8 mouse cellular contexts compared by ENCODE assay signal in the genomic region with DNA sequence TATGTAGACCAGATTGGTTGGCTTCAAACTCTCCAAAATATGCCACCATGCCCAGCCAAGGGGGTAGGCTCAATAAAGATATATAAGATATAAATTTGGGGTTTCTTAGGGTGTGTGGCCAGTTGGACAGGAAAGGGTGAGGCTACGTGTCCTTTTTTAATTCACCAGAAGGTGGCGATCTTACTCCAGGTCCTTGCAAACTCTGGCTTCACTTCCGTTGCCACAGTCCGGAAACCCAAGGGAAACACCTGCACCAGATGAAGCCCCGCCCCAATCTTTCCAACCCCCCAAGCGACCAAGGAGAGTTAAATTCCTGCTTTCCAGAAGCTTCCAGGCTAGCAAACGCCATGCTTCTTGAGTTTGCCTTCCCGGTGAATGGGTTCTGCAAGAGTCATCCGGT. TPM values are rescaled to one million over a fixed set of nuclear protein-coding genes. Genes with fewer than 3 reads are reported as not detected.
DNase-seq lines count a peak whose midpoint lies in the region; ATAC-seq and TF ChIP-seq lines count a peak whose summit lies in the region.

No protein-coding gene starts in this region.

- no peaks in the 10 kb centered on the region for H3K9me3 ChIP-seq in embryonic facial prominence, embryonic 14.5 days (ENCODE audit: control insufficient read depth, low read length)
- 0 out of 2 replicates have a peak, but pooled peaks cover 3% of the 10 kb centered on the region for H3K9me3 ChIP-seq in heart, embryonic 12.5 days (replicated peaks)
- H3K9me3 ChIP-seq in liver, embryonic 14.5 days (ENCODE audit: control insufficient read depth, low read length) = no peaks in the 10 kb centered on the region

- H3K4me1 ChIP-seq in embryonic facial prominence, embryonic 14.5 days (ENCODE audit: control insufficient read depth, insufficient read depth, low read length) = no peaks in the 10 kb centered on the region
- H3K4me1 ChIP-seq in heart, embryonic 12.5 days (replicated peaks) = peaks cover 35% of the 10 kb centered on the region
- peaks cover 7 to 25% of the 10 kb centered on the region in 2 experiments for H3K4me1 ChIP-seq in liver, embryonic 14.5 days (replicated peaks; ENCODE audit: control insufficient read depth in 2 of 2, insufficient read depth in 2 of 2, low read length in 1 of 2)

- no peaks in the 10 kb centered on the region for H3K36me3 ChIP-seq in C2C12 (ENCODE audit: control insufficient read depth, insufficient read depth)
- H3K36me3 ChIP-seq in embryonic facial prominence, embryonic 14.5 days (ENCODE audit: control insufficient read depth, insufficient read depth, low read length) = no peaks in the 10 kb centered on the region
- no peaks in the 10 kb centered on the region for H3K36me3 ChIP-seq in heart, embryonic 12.5 days
- no peaks in the 10 kb centered on the region for H3K36me3 ChIP-seq in liver, embryonic 14.5 days (replicated peaks; ENCODE audit: control insufficient read depth, insufficient read depth, low read depth)

- H3K79me3 ChIP-seq in C2C12 (ENCODE audit: low read depth) = no peaks in the 10 kb centered on the region

- H3K79me2 ChIP-seq in C2C12 (ENCODE audit: control insufficient read depth, insufficient read depth) = no peaks in the 10 kb centered on the region

- no peak overlapping the region for H3K4me3 ChIP-seq in C2C12 (ENCODE audit: insufficient read depth, poor library complexity, severe bottlenecking)
- H3K4me3 ChIP-seq in embryonic facial prominence, embryonic 14.5 days (ENCODE audit: low read depth, low read length) = no peak overlapping the region
- no peak overlapping the region for H3K4me3 ChIP-seq in heart, embryonic 12.5 days
- no peak overlapping the region for H3K4me3 ChIP-seq in liver, embryonic 14.5 days (ENCODE audit: insufficient read depth in 1 of 2, low read depth in 2 of 2, low read length in 2 of 2)

- 17% methylated on average over 9 of the region's 9 CpGs for WGBS in embryonic facial prominence, embryonic 14.5 days
- WGBS in heart, embryonic 12.5 days = 20% methylated on average over 9 of the region's 9 CpGs
- WGBS in liver, embryonic 14.5 days (ENCODE audit: insufficient replicate concordance) = 15% methylated on average over 9 of the region's 9 CpGs

- 0 out of 2 replicates have a peak overlapping the region, but pooled peaks have one; percentile 13 for H3K4me2 ChIP-seq in embryonic facial prominence, embryonic 14.5 days (ENCODE audit: low read depth, low read length)
- 0 out of 2 replicates have a peak overlapping the region, but pooled peaks have one; percentile 18 for H3K4me2 ChIP-seq in heart, embryonic 12.5 days
- peak overlapping the region; percentile 36; the same call in 1 of the 2 replicates for H3K4me2 ChIP-seq in liver, embryonic 14.5 days (ENCODE audit: low read depth)

- no peak overlapping the region for H3K9ac ChIP-seq in embryonic facial prominence, embryonic 14.5 days (ENCODE audit: low read depth, low read length)
- H3K9ac ChIP-seq in heart, embryonic 12.5 days = 0 out of 2 replicates have a peak overlapping the region, but pooled peaks have one; percentile 3
- no peak overlapping the region for H3K9ac ChIP-seq in liver, embryonic 14.5 days (replicated peaks)

- no peak overlapping the region for H3K27ac ChIP-seq in embryonic facial prominence, embryonic 14.5 days (replicated peaks; ENCODE audit: low read depth, low read length)
- no peak overlapping the region; the same call in 1 of the 2 replicates for H3K27ac ChIP-seq in heart, embryonic 12.5 days (ENCODE audit: poor library complexity, severe bottlenecking)
- H3K27ac ChIP-seq in liver, embryonic 14.5 days = no peak overlapping the region

- DNase-seq in T-cell, adult 2 months (ENCODE audit: low spot score) = peak; percentile 78
- peak; percentile 83 for DNase-seq in embryonic facial prominence, embryonic 14.5 days (ENCODE audit: low spot score)
- peak; percentile 84 for DNase-seq in kidney, adult 9 months
- DNase-seq in liver, embryonic 14.5 days (ENCODE audit: low read depth in 3 of 3, low spot score in 3 of 3) = peak; percentile 59 to 64 (median 62)
- DNase-seq in natural killer cell, adult 2 months (ENCODE audit: low spot score in 2 of 2) = peak; percentile 68 to 77
- DNase-seq in testis, postnatal 10 days (ENCODE audit: low spot score) = peak; percentile 75

- peak; percentile 76; the same call in 1 of the 2 replicates for ATAC-seq in embryonic facial prominence, embryonic 14.5 days (ENCODE audit: low read depth)
- peak; percentile 27; the same call in 1 of the 2 replicates for ATAC-seq in heart, embryonic 12.5 days (ENCODE audit: insufficient number of reproducible peaks, low FRiP score)
- ATAC-seq in liver, embryonic 14.5 days (ENCODE audit: insufficient read depth) = no peak

- no peak overlapping the region for H3ac ChIP-seq in C2C12 (ENCODE audit: control insufficient read depth, insufficient read length, low read depth)

- TF ChIP-seq CTCF in C2C12 (IDR thresholded peaks at IDR 0.05; ENCODE audit: control insufficient read depth, insufficient read depth, insufficient read length) = peak; percentile 44
- TF ChIP-seq CTCF in liver, embryonic 14.5 days (IDR thresholded peaks at IDR 0.05; ENCODE audit: low read depth) = peak; percentile 84

- TF ChIP-seq EP300 in liver, embryonic 14.5 days (IDR thresholded peaks at IDR 0.05; ENCODE audit: low read depth) = no peak

- H3K27me3 ChIP-seq in C2C12 (ENCODE audit: control insufficient read depth, insufficient read depth, insufficient read length) = no peaks in the 10 kb centered on the region
- H3K27me3 ChIP-seq in embryonic facial prominence, embryonic 14.5 days (replicated peaks; ENCODE audit: control insufficient read depth, insufficient read depth, low read length) = no peaks in the 10 kb centered on the region
- H3K27me3 ChIP-seq in heart, embryonic 12.5 days (replicated peaks) = no peaks in the 10 kb centered on the region
- H3K27me3 ChIP-seq in liver, embryonic 14.5 days (ENCODE audit: control insufficient read depth, insufficient read depth, low read length) = no peaks in the 10 kb centered on the region

TF ChIP-seq in C2C12, 6 proteins besides CTCF, POLR2A, EP300 and RAD21:
- no peak for TF ChIP-seq MYOD1 (IDR thresholded peaks at IDR 0.05; ENCODE audit: control insufficient read depth, insufficient read length, low read depth)
- no peak for TF ChIP-seq CEBPB (IDR thresholded peaks at IDR 0.05; ENCODE audit: low read depth)
- no peak for TF ChIP-seq MYOG (IDR thresholded peaks at IDR 0.05; ENCODE audit: control insufficient read depth, extremely low read depth, insufficient read length)
- no peak for TF ChIP-seq MAX (IDR thresholded peaks at IDR 0.05)
- no peak for TF ChIP-seq FOSL1 (IDR thresholded peaks at IDR 0.05; ENCODE audit: insufficient read depth, low read length, poor library complexity, severe bottlenecking)
- no peak for TF ChIP-seq USF1 (IDR thresholded peaks at IDR 0.05; ENCODE audit: low read depth)

RNA-seq across cellular contexts. Expression of a gene that starts 0.4 kb away (rescaled TPM):
- polyA plus RNA-seq in C2C12 (2012; fragmentation: generic; extraction: Trizol) = 427 TPM
- polyA plus RNA-seq in embryonic facial prominence, embryonic 14.5 days (2014; fragmentation: Nextera tagmentation; extraction: Ambion mirVana) = 112 and 119 TPM in 2 replicates
- polyA plus RNA-seq in heart, embryonic 12.5 days (2016; fragmentation: Nextera tagmentation; extraction: Ambion mirVana) = 266 and 270 TPM in 2 replicates
- polyA plus RNA-seq in liver, embryonic 14.5 days (2012; rRNA removed) = 35.7 and 38.2 TPM in 2 replicates
- polyA plus RNA-seq in liver, embryonic 14.5 days (2014; fragmentation: Nextera tagmentation; extraction: Ambion mirVana) = 33.8 and 34.7 TPM in 2 replicates

RNA-seq across cellular contexts. Expression of a gene that starts 46.4 kb away (rescaled TPM):
- polyA plus RNA-seq in C2C12 (2012; fragmentation: generic; extraction: Trizol) = 318 TPM
- 80.1 and 90.4 TPM in 2 replicates for polyA plus RNA-seq in embryonic facial prominence, embryonic 14.5 days (2014; fragmentation: Nextera tagmentation; extraction: Ambion mirVana)
- 73.0 and 74.1 TPM in 2 replicates for polyA plus RNA-seq in heart, embryonic 12.5 days (2016; fragmentation: Nextera tagmentation; extraction: Ambion mirVana)
- polyA plus RNA-seq in liver, embryonic 14.5 days (2012; rRNA removed) = 3.2 TPM in 2 replicates
- polyA plus RNA-seq in liver, embryonic 14.5 days (2014; fragmentation: Nextera tagmentation; extraction: Ambion mirVana) = 4.5 and 5.2 TPM in 2 replicates

RNA-seq across cellular contexts. Expression of a gene that starts 59.7 kb away (rescaled TPM):
- 44.6 TPM for polyA plus RNA-seq in C2C12 (2012; fragmentation: generic; extraction: Trizol)
- polyA plus RNA-seq in embryonic facial prominence, embryonic 14.5 days (2014; fragmentation: Nextera tagmentation; extraction: Ambion mirVana) = 637 and 738 TPM in 2 replicates
- 3,113 and 3,172 TPM in 2 replicates for polyA plus RNA-seq in heart, embryonic 12.5 days (2016; fragmentation: Nextera tagmentation; extraction: Ambion mirVana)
- 0.95 and 1.3 TPM in 2 replicates for polyA plus RNA-seq in liver, embryonic 14.5 days (2012; rRNA removed)
- 1.5 and 1.7 TPM in 2 replicates for polyA plus RNA-seq in liver, embryonic 14.5 days (2014; fragmentation: Nextera tagmentation; extraction: Ambion mirVana)

Comparison
In these comparisons a context has a peak if more than half of its experiments do, and no peak if none do; other contexts are left out.
1. RNA of a gene that starts 46.4 kb away (polyA plus RNA-seq): 318 TPM in C2C12 (single experiment), 80.1 to 90.4 TPM in embryonic facial prominence, embryonic 14.5 days and 73.0 to 74.1 TPM in heart, embryonic 12.5 days; 3.2 to 5.2 TPM in liver, embryonic 14.5 days; every median in the first group is over 10 times any median in the second.
2. RNA of a gene that starts 59.7 kb away (polyA plus RNA-seq): 3,113 to 3,172 TPM in heart, embryonic 12.5 days, 637 to 738 TPM in embryonic facial prominence, embryonic 14.5 days and 44.6 TPM in C2C12 (single experiment); 0.95 to 1.7 TPM in liver, embryonic 14.5 days; every median in the first group is over 10 times any median in the second.
3. Peak in every context shown above with its lines, with median percentiles within 50 percentile points of each other: DNase-seq and H3K4me2 ChIP-seq.